Comparison of ENCODE assay signal across 11 mouse cellular contexts in genomic region chr4:120323858-120324257, GRCm38 (mm10). TPM values are rescaled to one million over a fixed set of nuclear protein-coding genes. Genes with fewer than 3 reads are reported as not detected.
"Had no signal": no experiment of that assay in that cellular context is flagged by ENCODE, and none has a peak within 500 bp of the region (broad histone marks: within the 10 kb centered on the region; RNA-seq: fewer than 3 reads in every experiment).

No protein-coding gene starts in this region.

- H3K4me1 ChIP-seq: midbrain, embryonic 10.5 days; neural tube, embryonic 13.5 days; neural tube, embryonic 15.5 days had no signal

- H3K9ac ChIP-seq: lung, embryonic 14.5 days; neural tube, embryonic 13.5 days; neural tube, embryonic 15.5 days had no signal

- DNase-seq: right cerebral cortex, postnatal 25 days; thymus, adult 18-20 months had no signal

- H3K27ac ChIP-seq: midbrain, embryonic 10.5 days; neural tube, embryonic 13.5 days; neural tube, embryonic 15.5 days had no signal

- H3K4me3 ChIP-seq: midbrain, embryonic 10.5 days; myocyte; neural tube, embryonic 13.5 days; neural tube, embryonic 15.5 days had no signal

- H3K4me2 ChIP-seq: lung, embryonic 14.5 days; neural tube, embryonic 13.5 days; neural tube, embryonic 15.5 days had no signal

- ATAC-seq: midbrain, embryonic 16.5 days had no signal

- H3K9me3 ChIP-seq: midbrain, embryonic 10.5 days; neural tube, embryonic 13.5 days; neural tube, embryonic 15.5 days had no signal

- H3K36me3 ChIP-seq: midbrain, embryonic 10.5 days; neural tube, embryonic 13.5 days; neural tube, embryonic 15.5 days had no signal

- H3K27me3 ChIP-seq: neural tube, embryonic 13.5 days; neural tube, embryonic 15.5 days had no signal

RNA-seq across cellular contexts. Expression of gene Foxo6, which starts 36.7 kb away (rescaled TPM):
- total RNA-seq: megakaryocyte, adult 5-6 weeks; megakaryocyte-erythroid progenitor cell, adult 5-6 weeks had no signal
- polyA plus RNA-seq: thymus, postnatal 0 days had no signal
